Mouse (Mus musculus) CH12.LX (cell line): ENCODE measurements around the gene Calm4. TPM values are rescaled to one million over a fixed set of nuclear protein-coding genes. Genes with fewer than 3 reads are reported as not detected.
"Not testable (repeated sequence)": the region's sequence is repeated elsewhere in the genome, so short reads cannot be mapped to it uniquely, and the experiment has no call there.

Experiments used
- DNase-seq: peaks from one replicate; pipeline ENCODE4 v3.0.0-alpha.2; 2013; ENCODE audit errors: extremely low read depth
- H3K27ac ChIP-seq: 2 replicates; pipeline ENCODE4 v1.5.1; 2012; ENCODE audit warnings: low read depth, mild to moderate bottlenecking, control low read depth, moderate library complexity; ENCODE audit not compliant: insufficient read depth
- H3K27me3 ChIP-seq: replicated peaks from 2 replicates; pipeline ENCODE3; 2012; ENCODE audit warnings: inconsistent platforms
- H3K36me3 ChIP-seq, 2 experiments: replicated peaks in 1 of 2; 2 replicates each; pipeline versions ENCODE3 to v1.6.1; 2012; ENCODE audit warnings: inconsistent platforms in 1 of 2, low read length in 1 of 2, mild to moderate bottlenecking in 1 of 2, mixed read lengths in 1 of 2, moderate library complexity in 1 of 2; ENCODE audit not compliant: control insufficient read depth in 1 of 2, insufficient read depth in 1 of 2
- H3K4me1 ChIP-seq, 2 experiments: 2 replicates each; pipeline ENCODE4 v1.6.1; 2012; ENCODE audit warnings: inconsistent platforms in 1 of 2, moderate library complexity in 1 of 2; ENCODE audit not compliant: insufficient read depth in 2 of 2, control insufficient read depth in 1 of 2
- H3K4me2 ChIP-seq: 2 replicates; pipeline ENCODE4 v1.6.1; 2012; ENCODE audit warnings: low read depth, mild to moderate bottlenecking, control low read depth; ENCODE audit not compliant: poor library complexity, insufficient read depth, severe bottlenecking
- H3K4me3 ChIP-seq, 3 experiments: fragments of 150-350 bp in 1 of 3; sonication (generic) in 1 of 3; replicated peaks in 1 of 3; 2 replicates each; pipeline versions ENCODE3 to v1.5.1; 2011 to 2012; ENCODE audit warnings: low read depth in 2 of 3, low read length in 2 of 3, mild to moderate bottlenecking in 2 of 3, moderate library complexity in 2 of 3, control low read depth in 1 of 3, improper control_type of control experiment in 1 of 3, inconsistent platforms in 1 of 3, mixed read lengths in 1 of 3; ENCODE audit not compliant: poor library complexity in 1 of 3
- H3K79me2 ChIP-seq: replicated peaks from 2 replicates; pipeline ENCODE4 v1.6.1; 2012; ENCODE audit warnings: mild to moderate bottlenecking, moderate library complexity; ENCODE audit not compliant: control insufficient read depth, poor library complexity, insufficient read depth, severe bottlenecking; ENCODE audit errors: extremely low read depth
- H3K9ac ChIP-seq: 2 replicates; pipeline ENCODE4 v1.6.1; 2012; ENCODE audit warnings: low read depth, mild to moderate bottlenecking, control low read depth, moderate library complexity; ENCODE audit not compliant: insufficient read depth
- H3K9me3 ChIP-seq: replicated peaks from 2 replicates; pipeline ENCODE3; 2012; ENCODE audit warnings: low read length, inconsistent platforms, mixed read lengths
- BHLHE40 ChIP-seq: IDR thresholded peaks from 2 replicates; pipeline ENCODE4 v1.6.1; 2011; ENCODE audit warnings: mild to moderate bottlenecking, low read depth, low read length, improper control_type of control experiment
- CHD1 ChIP-seq: IDR thresholded peaks from 2 replicates; pipeline ENCODE4 v1.6.1; 2012; ENCODE audit warnings: low read depth, low read length, improper control_type of control experiment, inconsistent platforms
- CHD2 ChIP-seq: IDR thresholded peaks from 2 replicates; pipeline ENCODE4 v1.6.1; 2011; ENCODE audit warnings: low read length, improper control_type of control experiment
- E2F4 ChIP-seq: IDR thresholded peaks from 2 replicates; pipeline ENCODE4 v1.6.1; 2011; ENCODE audit warnings: low read depth, low read length, improper control_type of control experiment; ENCODE audit not compliant: insufficient replicate concordance
- ELF1 ChIP-seq: IDR thresholded peaks from 2 replicates; pipeline ENCODE4 v1.6.1; 2014; ENCODE audit warnings: low read depth, mild to moderate bottlenecking, inconsistent platforms, low read length, improper control_type of control experiment
- EP300 ChIP-seq: IDR thresholded peaks from 2 replicates; pipeline ENCODE4 v1.6.1; 2011; ENCODE audit warnings: low read length, improper control_type of control experiment
- GABPA ChIP-seq: IDR thresholded peaks from 2 replicates; pipeline ENCODE4 v1.6.1; 2012; ENCODE audit warnings: low read depth, low read length, improper control_type of control experiment, inconsistent platforms; ENCODE audit not compliant: insufficient replicate concordance
- KAT2A ChIP-seq: IDR thresholded peaks from 2 replicates; pipeline ENCODE4 v1.6.1; 2012; ENCODE audit warnings: low read length, improper control_type of control experiment, inconsistent platforms; ENCODE audit not compliant: insufficient replicate concordance
- MAZ ChIP-seq: IDR thresholded peaks from 2 replicates; pipeline ENCODE4 v1.6.1; 2012; ENCODE audit warnings: low read depth, mild to moderate bottlenecking, inconsistent platforms, low read length, improper control_type of control experiment, moderate library complexity
- MEF2A ChIP-seq: IDR thresholded peaks from 2 replicates; pipeline ENCODE4 v1.6.1; 2014; ENCODE audit warnings: low read depth, mild to moderate bottlenecking, inconsistent platforms, low read length, improper control_type of control experiment, borderline replicate concordance
- MXI1 ChIP-seq: IDR thresholded peaks from 2 replicates; pipeline ENCODE4 v1.6.1; 2011; ENCODE audit warnings: mild to moderate bottlenecking, low read depth, low read length, improper control_type of control experiment
- NELFE ChIP-seq: IDR thresholded peaks from 2 replicates; pipeline ENCODE4 v1.6.1; 2011; ENCODE audit warnings: low read depth, low read length, improper control_type of control experiment
- NRF1 ChIP-seq: IDR thresholded peaks from 2 replicates; pipeline ENCODE4 v1.6.1; 2014; ENCODE audit warnings: low read depth, mild to moderate bottlenecking, inconsistent platforms, low read length, improper control_type of control experiment, moderate library complexity
- PAX5 ChIP-seq: IDR thresholded peaks from 2 replicates; pipeline ENCODE4 v1.6.1; 2012; ENCODE audit warnings: low read length, inconsistent platforms, mixed read lengths
- POLR2A ChIP-seq: IDR thresholded peaks from 2 replicates; pipeline ENCODE4 v1.6.1; 2011; ENCODE audit warnings: low read depth, mild to moderate bottlenecking, improper control_type of control experiment, low read length
- POLR2AphosphoS2 ChIP-seq: IDR thresholded peaks from 2 replicates; pipeline ENCODE4 v1.6.1; 2011; ENCODE audit warnings: low read depth, low read length, improper control_type of control experiment
- RCOR1 ChIP-seq: conservative IDR thresholded peaks from 2 replicates; pipeline ENCODE4 v1.6.1; 2012; ENCODE audit warnings: low read depth, mild to moderate bottlenecking, inconsistent platforms, low read length, improper control_type of control experiment
- SMC3 ChIP-seq: IDR thresholded peaks from 2 replicates; pipeline ENCODE4 v1.6.1; 2011; ENCODE audit warnings: low read depth, low read length, improper control_type of control experiment
- TBP ChIP-seq: conservative IDR thresholded peaks from 2 replicates; pipeline ENCODE4 v1.6.1; 2011; ENCODE audit warnings: low read depth, low read length, improper control_type of control experiment
- TCF12 ChIP-seq: IDR thresholded peaks from 2 replicates; pipeline ENCODE4 v1.6.1; 2014; ENCODE audit warnings: low read depth, mild to moderate bottlenecking, inconsistent platforms, low read length, improper control_type of control experiment
- UBTF ChIP-seq: IDR thresholded peaks from 2 replicates; pipeline ENCODE4 v1.6.1; 2012; ENCODE audit warnings: low read depth, mild to moderate bottlenecking, inconsistent platforms, low read length, improper control_type of control experiment, moderate library complexity
- USF1 ChIP-seq: IDR thresholded peaks from 2 replicates; pipeline ENCODE4 v1.6.1; 2014; ENCODE audit warnings: low read depth, mild to moderate bottlenecking, inconsistent platforms, low read length, improper control_type of control experiment
- ZKSCAN1 ChIP-seq: IDR thresholded peaks from 2 replicates; pipeline ENCODE4 v1.6.1; 2012; ENCODE audit warnings: low read depth, inconsistent platforms, low read length, improper control_type of control experiment, borderline replicate concordance
- ZMIZ1 ChIP-seq: IDR thresholded peaks from 2 replicates; pipeline ENCODE4 v1.6.1; 2012; ENCODE audit warnings: low read depth, mild to moderate bottlenecking, inconsistent platforms, low read length, improper control_type of control experiment
- dilution Hi-C: fragments of 300-500 bp; cut with MboI; formaldehyde crosslinking; loops from 2 replicates; pipeline ENCODE4 v1.14.3; 2020; ENCODE audit warnings: low sequenced_read_pairs; ENCODE audit not compliant: extremely low pct_unique_long_range_greater_than_20kb, extremely low pct_ligation_motif_present
- in situ Hi-C: fragments of 300-500 bp; cut with MboI; formaldehyde crosslinking; loops from 3 replicates; pipeline ENCODE4 v1.14.3; 2019; ENCODE audit warnings: low sequenced_read_pairs, low pct_ligation_motif_present, low pct_unique_long_range_greater_than_20kb, mixed read lengths
- polyA plus RNA-seq: library from polyadenylated mRNA; unstranded; fragments of >175 nt; gene quantifications from 2 replicates; pipeline ENCODE4 v1.2.1, GENCODE M21; 2012; ENCODE audit warnings: low read depth; ENCODE audit not compliant: insufficient read length
- total RNA-seq, 2 experiments: library from RNA; depleted of rRNA; stranded (reverse); fragments of 300-350 nt in 1 of 2; fragments of >200 nt in 1 of 2; gene quantifications; 2 replicates each; pipeline ENCODE4 v1.2.3; 2012 to 2014

Gene Calm4
- total RNA-seq (2012; rRNA removed): not detected in 2 replicates
- total RNA-seq (2014; rRNA removed): not detected in 2 replicates
- polyA plus RNA-seq: not detected in 2 replicates

- H3K36me3 ChIP-seq, H3K27me3 ChIP-seq, dilution Hi-C loops, H3K9ac ChIP-seq, H3K27ac ChIP-seq, in situ Hi-C loops, H3K79me2 ChIP-seq, H3K4me3 ChIP-seq, H3K4me2 ChIP-seq, H3K9me3 ChIP-seq, DNase-seq, H3K4me1 ChIP-seq: not testable (repeated sequence)
Observed at GRCm38 (mm10) chr13:3837312-3837807, at the start of gene Calm4. Gene Calm4 (plus strand): TSS chr13:3837757.

- peaks cover 0 to 41% of the 10 kb centered on the region in 2 experiments; a peak in 3 of 4 replicates for H3K4me1 ChIP-seq
- in situ Hi-C loops (no loop called here), dilution Hi-C loops (no loop called here)
- H3K4me3 ChIP-seq: no peak overlapping the region
- no peak overlapping the region for H3K4me2 ChIP-seq
- no peaks in the 10 kb centered on the region for H3K79me2 ChIP-seq
- H3K36me3 ChIP-seq: no peaks in the 10 kb centered on the region
- no peak overlapping the region for H3K27ac ChIP-seq
- TF ChIP-seq KAT2A: no peak
- TF ChIP-seq ZKSCAN1: no peak
- TF ChIP-seq ZMIZ1: no peak
- TF ChIP-seq TCF12: no peak
- TF ChIP-seq NRF1: no peak
- TF ChIP-seq GABPA: no peak
- no peak for TF ChIP-seq NELFE
- no peak for TF ChIP-seq E2F4
- no peak for TF ChIP-seq POLR2AphosphoS2
- no peak for TF ChIP-seq CHD1
- no peak for TF ChIP-seq POLR2A
- TF ChIP-seq, all 38 proteins: peak for 0
- H3K27me3 ChIP-seq: peaks cover 4% of the 10 kb centered on the region
- H3K9me3 ChIP-seq: no peaks in the 10 kb centered on the region
- no peak overlapping the region for H3K9ac ChIP-seq
- DNase-seq: no peak
Observed at GRCm38 (mm10) chr13:3788588-3788987, 49.0 kb upstream of the Calm4 start.

GRCm38 (mm10) chr13:3789531-3789930 is 48.0 kb upstream of the Calm4 start:
- Histone ChIP-seq H3K36me3 (no peaks in the 10 kb centered on the region), H3K4me2 (no peak overlapping the region), H3K4me1 (peaks cover 5 to 41% of the 10 kb centered on the region in 2 experiments; a peak in 3 of 4 replicates), H3K27me3 (peaks cover 4% of the 10 kb centered on the region), H3K79me2 (no peaks in the 10 kb centered on the region), H3K9ac (no peak overlapping the region), H3K4me3 (no peak overlapping the region), H3K27ac (no peak overlapping the region), H3K9me3 (no peaks in the 10 kb centered on the region)
- TF ChIP-seq ZMIZ1 (no peak), EP300 (no peak), TBP (no peak), TCF12 (no peak), CHD1 (no peak), NELFE (no peak), UBTF (no peak), PAX5 (no peak), ZKSCAN1 (no peak), MXI1 (no peak), SMC3 (no peak), RCOR1 (no peak), BHLHE40 (no peak), MAZ (no peak), GABPA (no peak), NRF1 (no peak), USF1 (no peak), ELF1 (no peak), CHD2 (no peak), MEF2A (no peak)
- dilution Hi-C loops: no loop called here
- in situ Hi-C loops: no loop called here
- DNase-seq: no peak
